Mouse (Mus musculus): Measurements from ENCODE around the gene Myrip. TPM values are rescaled to one million over a fixed set of nuclear protein-coding genes. Genes with fewer than 3 reads are reported as not detected.

Myrip gene
- polyA plus RNA-seq, 1 experiment = 1.7 TPM

DNA sequence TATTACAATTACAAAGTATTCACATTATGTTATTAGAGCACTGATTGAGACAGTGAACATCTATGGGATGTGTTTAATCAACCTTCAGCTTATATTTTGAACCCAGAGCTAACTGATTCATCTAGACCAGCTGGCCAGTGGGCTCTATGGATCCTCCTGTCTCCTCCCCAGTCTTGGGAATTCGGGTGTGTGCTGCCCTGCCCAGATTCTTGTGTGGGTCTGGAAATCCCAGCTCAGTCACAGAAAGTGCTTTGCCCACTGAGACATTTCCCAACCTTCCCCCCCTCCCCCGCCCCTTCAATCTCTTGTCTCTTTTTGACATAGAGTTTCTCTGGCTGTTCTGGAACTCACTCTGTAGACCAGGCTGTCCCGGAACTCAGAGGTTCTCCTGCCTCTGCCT lies 217.6 kb downstream of the Myrip start:
- Histone ChIP-seq H3K4me1 (ENCODE audit: control insufficient read depth, insufficient read depth, insufficient read length, low read length) (no peaks in the 10 kb centered on the region), H3K4me3 (ENCODE audit: low read depth, low read length) (no peak overlapping the region), H3K36me3 (ENCODE audit: control insufficient read depth, insufficient read depth, low read length) (no peaks in the 10 kb centered on the region), H3K27me3 (ENCODE audit: control insufficient read depth, insufficient read depth, low read length) (no peaks in the 10 kb centered on the region), H3K27ac (ENCODE audit: insufficient read depth, low read depth, low read length) (no peak overlapping the region)
- 64% methylated on average over 3 of the region's 3 CpGs for WGBS
- TF ChIP-seq CTCF (IDR thresholded peaks at IDR 0.05; ENCODE audit: extremely low read depth, insufficient read length, insufficient replicate concordance, low read depth, low read length) (no peak), POLR2A (IDR thresholded peaks at IDR 0.05; ENCODE audit: low read depth, low read length) (no peak)

DNA sequence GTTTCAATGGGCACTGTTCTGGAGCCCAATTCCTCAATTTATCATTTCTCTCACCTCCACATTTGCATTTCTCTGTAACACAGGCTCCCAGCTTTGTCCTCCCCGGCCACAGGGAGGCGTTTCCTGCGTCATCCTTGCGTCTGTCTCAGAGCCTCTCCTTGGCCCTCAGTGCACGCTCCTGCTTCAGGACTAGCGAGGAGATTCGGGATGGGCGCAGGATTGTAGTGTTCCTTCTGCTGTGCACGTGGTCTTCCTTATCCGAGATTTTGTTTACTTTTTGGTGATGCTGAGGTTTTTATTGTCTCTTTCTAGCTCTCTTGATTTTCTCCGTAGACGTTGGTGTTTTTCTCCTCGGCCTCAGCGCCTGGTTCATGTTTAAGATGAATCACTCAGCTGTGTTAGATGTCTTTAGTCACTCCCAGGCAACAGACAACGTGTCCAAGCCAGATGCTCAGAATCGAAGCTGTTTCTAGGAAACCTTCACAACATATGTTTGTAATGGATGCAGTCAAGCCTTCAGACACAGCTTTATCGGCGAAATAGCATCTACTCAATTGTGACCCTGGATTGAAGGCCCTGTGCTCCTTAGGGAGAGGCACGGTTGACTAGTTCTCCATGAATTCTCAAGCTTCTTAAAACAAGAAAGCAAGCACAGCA lies 218.3 kb downstream of the Myrip start:
- WGBS = 21% methylated on average over 19 of the region's 19 CpGs
- Histone ChIP-seq H3K4me1 (ENCODE audit: control insufficient read depth, insufficient read depth, insufficient read length, low read length) (no peaks in the 10 kb centered on the region), H3K27me3 (ENCODE audit: control insufficient read depth, insufficient read depth, low read length) (no peaks in the 10 kb centered on the region), H3K4me3 (ENCODE audit: low read depth, low read length) (no peak overlapping the region), H3K27ac (ENCODE audit: insufficient read depth, low read depth, low read length) (no peak overlapping the region), H3K36me3 (ENCODE audit: control insufficient read depth, insufficient read depth, low read length) (no peaks in the 10 kb centered on the region)
- no peak for TF ChIP-seq POLR2A (IDR thresholded peaks at IDR 0.05; ENCODE audit: low read depth, low read length)
- no peak for TF ChIP-seq CTCF (IDR thresholded peaks at IDR 0.05; ENCODE audit: extremely low read depth, insufficient read length, insufficient replicate concordance, low read depth, low read length)

DNA sequence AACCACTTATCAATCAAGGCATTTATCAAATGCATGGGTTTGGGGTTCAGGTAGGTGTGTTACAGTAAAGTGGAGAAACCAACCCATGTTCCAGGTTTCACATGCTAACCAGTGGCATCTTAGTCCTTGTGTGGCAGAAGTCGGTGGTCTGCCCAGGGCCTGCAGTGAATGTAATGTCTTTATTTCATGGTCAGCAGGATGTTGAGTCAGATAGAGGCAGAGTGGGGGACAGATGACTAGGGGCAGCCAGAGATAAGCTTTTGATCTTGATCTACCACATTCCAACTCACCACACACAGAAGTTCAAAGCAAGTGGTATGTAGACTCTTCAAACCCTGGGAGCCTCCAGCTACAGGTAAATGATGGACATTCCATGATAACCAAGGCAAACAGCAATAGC lies 219.8 kb downstream of the Myrip start:
- WGBS = 55% methylated on average over 1 of the region's 1 CpGs
- Histone ChIP-seq H3K4me3 (ENCODE audit: low read depth, low read length) (no peak overlapping the region), H3K27me3 (ENCODE audit: control insufficient read depth, insufficient read depth, low read length) (no peaks in the 10 kb centered on the region), H3K4me1 (ENCODE audit: control insufficient read depth, insufficient read depth, insufficient read length, low read length) (no peaks in the 10 kb centered on the region), H3K36me3 (ENCODE audit: control insufficient read depth, insufficient read depth, low read length) (no peaks in the 10 kb centered on the region), H3K27ac (ENCODE audit: insufficient read depth, low read depth, low read length) (no peak overlapping the region)
- TF ChIP-seq POLR2A (IDR thresholded peaks at IDR 0.05; ENCODE audit: low read depth, low read length) = no peak
- TF ChIP-seq CTCF (IDR thresholded peaks at IDR 0.05; ENCODE audit: extremely low read depth, insufficient read length, insufficient replicate concordance, low read depth, low read length) = no peak

Other genes starting within 250 kb of the Myrip start
- gene Cx3cr1, start 231.6 kb upstream of the Myrip start, polyA plus RNA-seq (2012; rRNA removed) = 3.9 and 4.3 TPM in 2 replicates
- 0.18 and 0.25 TPM in 2 replicates for gene Ccr8, start 209.4 kb upstream of the Myrip start, polyA plus RNA-seq (2012; rRNA removed)
- gene Slc25a38, start 191.1 kb upstream of the Myrip start, polyA plus RNA-seq (2012; rRNA removed) = 15.0 and 29.4 TPM in 2 replicates
- gene Rpsa, start 173.8 kb upstream of the Myrip start, polyA plus RNA-seq (2012; rRNA removed) = 1,611 and 2,329 TPM in 2 replicates
- gene Mobp, start 151.8 kb upstream of the Myrip start, polyA plus RNA-seq (2012; rRNA removed) = not detected in 2 replicates
- 17.3 and 24.1 TPM in 2 replicates for gene Eif1b, start 190.7 kb downstream of the Myrip start, polyA plus RNA-seq (2012; rRNA removed)
- 1.2 and 1.6 TPM in 2 replicates for gene Entpd3, start 238.3 kb downstream of the Myrip start, polyA plus RNA-seq (2012; rRNA removed)